Mouse (Mus musculus): ENCODE results near the gene Stag2. TPM values are rescaled to one million over a fixed set of nuclear protein-coding genes. Genes with fewer than 3 reads are reported as not detected.

The Stag2 gene
- polyA plus RNA-seq, 1 experiment from 2014 or later: 16.9 TPM

- ATAC-seq: no peak
- Histone ChIP-seq H3K27ac (ENCODE audit: low read depth) (peak overlapping the region; percentile 100), H3K4me3 (ENCODE audit: low read depth, low read length) (peak overlapping the region; percentile 77), H3K36me3 (replicated peaks; ENCODE audit: insufficient read depth, low read length) (no peaks in the 10 kb centered on the region), H3K9me3 (ENCODE audit: low read length) (no peaks in the 10 kb centered on the region), H3K4me1 (ENCODE audit: insufficient read depth) (peaks cover 7% of the 10 kb centered on the region; the same call in 1 of the 2 replicates), H3K27me3 (ENCODE audit: insufficient read depth, low read length) (no peaks in the 10 kb centered on the region), H3K9ac (replicated peaks) (peak overlapping the region; percentile 75), H3K4me2 (ENCODE audit: low read depth, low read length) (peak overlapping the region; percentile 72)
- WGBS (ENCODE audit: insufficient replicate concordance): 16% methylated on average over 25 of the region's 25 CpGs
- no peak for TF ChIP-seq CTCF (IDR thresholded peaks at IDR 0.05; ENCODE audit: low read depth)
- TF ChIP-seq EP300 (IDR thresholded peaks at IDR 0.05; ENCODE audit: low read depth): no peak
- DNase-seq: no peak
Measured at GRCm38 (mm10) chrX:42151024-42151754, 2.1 kb downstream of the Stag2 start.

- ATAC-seq: peak; percentile 59
- Histone ChIP-seq H3K4me1 (ENCODE audit: insufficient read depth) (peaks cover 7% of the 10 kb centered on the region; the same call in 1 of the 2 replicates), H3K9me3 (ENCODE audit: low read length) (no peaks in the 10 kb centered on the region), H3K27ac (ENCODE audit: low read depth) (peak overlapping the region; percentile 100), H3K36me3 (replicated peaks; ENCODE audit: insufficient read depth, low read length) (no peaks in the 10 kb centered on the region), H3K27me3 (ENCODE audit: insufficient read depth, low read length) (no peaks in the 10 kb centered on the region), H3K9ac (replicated peaks) (peak overlapping the region; percentile 75), H3K4me3 (ENCODE audit: low read depth, low read length) (peak overlapping the region; percentile 77), H3K4me2 (ENCODE audit: low read depth, low read length) (peak overlapping the region; percentile 72)
- DNase-seq: peak; percentile 82
- no peak for TF ChIP-seq CTCF (IDR thresholded peaks at IDR 0.05; ENCODE audit: low read depth)
- no peak for TF ChIP-seq EP300 (IDR thresholded peaks at IDR 0.05; ENCODE audit: low read depth)
- 15% methylated on average over 17 of the region's 17 CpGs for WGBS (ENCODE audit: insufficient replicate concordance)
Measured at GRCm38 (mm10) chrX:42151903-42152369, 2.8 kb downstream of the Stag2 start.

GRCm38 (mm10) chrX:42153056-42153455 is 3.9 kb downstream of the Stag2 start:
- Histone ChIP-seq H3K4me3 (ENCODE audit: low read depth, low read length) (peak overlapping the region; percentile 77), H3K4me1 (ENCODE audit: insufficient read depth) (0 out of 2 replicates have a peak, but pooled peaks cover under 1% of the 10 kb centered on the region), H3K9ac (replicated peaks) (peak overlapping the region; percentile 75), H3K4me2 (ENCODE audit: low read depth, low read length) (peak overlapping the region; percentile 72), H3K36me3 (replicated peaks; ENCODE audit: insufficient read depth, low read length) (no peaks in the 10 kb centered on the region), H3K9me3 (ENCODE audit: low read length) (no peaks in the 10 kb centered on the region), H3K27ac (ENCODE audit: low read depth) (peak overlapping the region; percentile 100), H3K27me3 (ENCODE audit: insufficient read depth, low read length) (no peaks in the 10 kb centered on the region)
- 14% methylated on average over 4 of the region's 4 CpGs for WGBS (ENCODE audit: insufficient replicate concordance)
- DNase-seq (no peak), ATAC-seq (no peak)
- TF ChIP-seq EP300 (IDR thresholded peaks at IDR 0.05; ENCODE audit: low read depth) (no peak), CTCF (IDR thresholded peaks at IDR 0.05; ENCODE audit: low read depth) (no peak)

GRCm38 (mm10) chrX:42165455-42165854 is 16.3 kb downstream of the Stag2 start:
- TF ChIP-seq CTCF (IDR thresholded peaks at IDR 0.05; ENCODE audit: low read depth): no peak
- TF ChIP-seq EP300 (IDR thresholded peaks at IDR 0.05; ENCODE audit: low read depth): no peak
- no peaks in the 10 kb centered on the region for H3K9me3 ChIP-seq (ENCODE audit: low read length)
- no peaks in the 10 kb centered on the region for H3K27me3 ChIP-seq (ENCODE audit: insufficient read depth, low read length)
- H3K4me2 ChIP-seq (ENCODE audit: low read depth, low read length): no peak overlapping the region
- 48% methylated on average over 1 of the region's 1 CpGs for WGBS (ENCODE audit: insufficient replicate concordance)
- DNase-seq: no peak
- no peaks in the 10 kb centered on the region for H3K36me3 ChIP-seq (replicated peaks; ENCODE audit: insufficient read depth, low read length)
- H3K9ac ChIP-seq (replicated peaks): no peak overlapping the region
- no peak overlapping the region for H3K27ac ChIP-seq (ENCODE audit: low read depth)
- H3K4me3 ChIP-seq (ENCODE audit: low read depth, low read length): no peak overlapping the region
- H3K4me1 ChIP-seq (ENCODE audit: insufficient read depth): no peaks in the 10 kb centered on the region
- no peak for ATAC-seq

- no peak for ATAC-seq
Measured at GRCm38 (mm10) chrX:42170811-42171210, 21.7 kb downstream of the Stag2 start.

GRCm38 (mm10) chrX:42187590-42187989 is 38.5 kb downstream of the Stag2 start:
- no peak for ATAC-seq
- H3K4me1 ChIP-seq (ENCODE audit: insufficient read depth): no peaks in the 10 kb centered on the region
- 63% methylated on average over 3 of the region's 3 CpGs for WGBS (ENCODE audit: insufficient replicate concordance)
- DNase-seq: no peak
- no peak for TF ChIP-seq EP300 (IDR thresholded peaks at IDR 0.05; ENCODE audit: low read depth)
- no peak for TF ChIP-seq CTCF (IDR thresholded peaks at IDR 0.05; ENCODE audit: low read depth)
- H3K4me3 ChIP-seq (ENCODE audit: low read depth, low read length): no peak overlapping the region
- H3K36me3 ChIP-seq (replicated peaks; ENCODE audit: insufficient read depth, low read length): no peaks in the 10 kb centered on the region
- H3K9ac ChIP-seq (replicated peaks): no peak overlapping the region
- no peaks in the 10 kb centered on the region for H3K9me3 ChIP-seq (ENCODE audit: low read length)
- no peaks in the 10 kb centered on the region for H3K27me3 ChIP-seq (ENCODE audit: insufficient read depth, low read length)
- H3K27ac ChIP-seq (ENCODE audit: low read depth): no peak overlapping the region
- no peak overlapping the region for H3K4me2 ChIP-seq (ENCODE audit: low read depth, low read length)

More at GRCm38 (mm10) chrX:42170811-42171210, 21.7 kb downstream of the Stag2 start:
- 84% methylated on average over 5 of the region's 5 CpGs for WGBS (ENCODE audit: insufficient replicate concordance)
- no peaks in the 10 kb centered on the region for H3K36me3 ChIP-seq (replicated peaks; ENCODE audit: insufficient read depth, low read length)
- H3K4me1 ChIP-seq (ENCODE audit: insufficient read depth): no peaks in the 10 kb centered on the region
- H3K9ac ChIP-seq (replicated peaks): no peak overlapping the region
- no peak overlapping the region for H3K4me2 ChIP-seq (ENCODE audit: low read depth, low read length)
- no peak overlapping the region for H3K4me3 ChIP-seq (ENCODE audit: low read depth, low read length)
- no peak overlapping the region for H3K27ac ChIP-seq (ENCODE audit: low read depth)
- no peaks in the 10 kb centered on the region for H3K9me3 ChIP-seq (ENCODE audit: low read length)
- no peak for TF ChIP-seq CTCF (IDR thresholded peaks at IDR 0.05; ENCODE audit: low read depth)
- no peak for TF ChIP-seq EP300 (IDR thresholded peaks at IDR 0.05; ENCODE audit: low read depth)
- H3K27me3 ChIP-seq (ENCODE audit: insufficient read depth, low read length): no peaks in the 10 kb centered on the region
- no peak for DNase-seq
